Mouse (Mus musculus) kidney, adult 2 months (tissue): ENCODE data around the gene Tmem106c.

ENCODE experiments used
- CTCF ChIP-seq: fragments of 200-500 bp; conservative IDR thresholded peaks from 2 replicates; pipeline ENCODE4 v1.5.1; 2011; ENCODE audit warnings: low read depth, mild to moderate bottlenecking, control low read depth, low read length, moderate library complexity, mixed read lengths; ENCODE audit not compliant: insufficient read depth, insufficient read length
- POLR2A ChIP-seq: fragments of 200-500 bp; IDR thresholded peaks from one replicate; pipeline ENCODE4 v1.6.1; 2011; ENCODE audit warnings: low read depth, low read length, control low read depth

GRCm38 (mm10) chr15:97972580-97972979, 8.6 kb downstream of the Tmem106c start:
- TF ChIP-seq CTCF, result no peak
- TF ChIP-seq POLR2A, result no peak
